In the genomic region with DNA sequence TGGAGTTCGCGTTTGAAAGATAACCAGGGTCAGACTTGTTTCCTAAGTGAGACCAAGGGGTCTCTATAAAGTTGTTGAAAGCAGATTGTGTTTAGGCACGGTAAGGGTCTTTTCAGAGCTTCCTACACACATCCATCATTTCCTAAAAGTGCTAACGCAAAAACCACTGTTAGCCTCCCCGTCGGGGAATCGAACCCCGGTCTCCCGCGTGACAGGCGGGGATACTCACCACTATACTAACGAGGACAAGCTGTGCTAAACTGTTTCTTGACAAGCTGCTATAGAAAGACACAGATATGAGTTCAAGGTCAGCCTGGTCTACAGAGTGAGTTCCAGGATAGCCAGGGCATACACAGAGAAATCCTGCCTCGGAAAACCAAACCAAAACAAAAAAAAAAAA, we compare ENCODE assay signal across 8 mouse cellular contexts. TPM values are rescaled to one million over a fixed set of nuclear protein-coding genes. Genes with fewer than 3 reads are reported as not detected.
A peak's percentile ranks its signal among the peaks of the same experiment; 100 is the strongest.
DNase-seq lines count a peak whose midpoint lies in the region; ATAC-seq and TF ChIP-seq lines count a peak whose summit lies in the region.

No protein-coding gene starts in this region.

- H3K9ac ChIP-seq in heart, postnatal 0 days (replicated peaks; ENCODE audit: low read depth, low read length), result no peak overlapping the region
- H3K9ac ChIP-seq in liver, embryonic 14.5 days (replicated peaks), result peak overlapping the region; percentile 14
- no peak overlapping the region for H3K9ac ChIP-seq in neural tube, embryonic 11.5 days (ENCODE audit: low read length)

- no peak for TF ChIP-seq CTCF in bone marrow macrophage, adult 2 months (IDR thresholded peaks at IDR 0.05; ENCODE audit: low read depth, low read length)
- no peak for TF ChIP-seq CTCF in heart, postnatal 0 days (IDR thresholded peaks at IDR 0.05; ENCODE audit: low read depth)
- TF ChIP-seq CTCF in liver, embryonic 14.5 days (IDR thresholded peaks at IDR 0.05; ENCODE audit: low read depth), result no peak
- no peak for TF ChIP-seq CTCF in testis, adult 2 months (IDR thresholded peaks at IDR 0.05; ENCODE audit: control insufficient read depth, insufficient read depth, insufficient replicate concordance, low read depth, low read length)

- no peak for TF ChIP-seq EP300 in heart, postnatal 0 days (IDR thresholded peaks at IDR 0.05; ENCODE audit: low read depth)
- no peak; the same call in 1 of the 2 replicates for TF ChIP-seq EP300 in liver, embryonic 14.5 days (IDR thresholded peaks at IDR 0.05; ENCODE audit: low read depth)

- peaks cover 17% of the 10 kb centered on the region for H3K4me1 ChIP-seq in bone marrow macrophage, adult 2 months (ENCODE audit: control insufficient read depth, insufficient read depth, low read length)
- peaks cover 42% of the 10 kb centered on the region for H3K4me1 ChIP-seq in forebrain, embryonic 10.5 days
- peaks cover 8% of the 10 kb centered on the region; the same call in 1 of the 2 replicates for H3K4me1 ChIP-seq in heart, postnatal 0 days (ENCODE audit: control insufficient read depth, insufficient read depth)
- H3K4me1 ChIP-seq in liver, embryonic 14.5 days (replicated peaks; ENCODE audit: control insufficient read depth in 2 of 2, insufficient read depth in 2 of 2, low read length in 1 of 2), result peaks cover 12 to 33% of the 10 kb centered on the region in 2 experiments
- peaks cover 3% of the 10 kb centered on the region; the same call in 1 of the 2 replicates for H3K4me1 ChIP-seq in neural tube, embryonic 11.5 days (ENCODE audit: control insufficient read depth, insufficient read depth, low read length)
- peaks cover 28% of the 10 kb centered on the region for H3K4me1 ChIP-seq in testis, adult 2 months (ENCODE audit: control insufficient read depth, insufficient read depth, low read length)

- H3K27me3 ChIP-seq in forebrain, embryonic 10.5 days (ENCODE audit: poor library complexity, severe bottlenecking), result no peaks in the 10 kb centered on the region
- no peaks in the 10 kb centered on the region for H3K27me3 ChIP-seq in heart, postnatal 0 days (ENCODE audit: control insufficient read depth, insufficient read depth, low read length)
- H3K27me3 ChIP-seq in liver, embryonic 14.5 days (ENCODE audit: control insufficient read depth, insufficient read depth, low read length), result no peaks in the 10 kb centered on the region
- no peaks in the 10 kb centered on the region for H3K27me3 ChIP-seq in neural tube, embryonic 11.5 days (ENCODE audit: control insufficient read depth, insufficient read depth, low read length)
- H3K27me3 ChIP-seq in testis, adult 2 months (ENCODE audit: control insufficient read depth, insufficient read depth, low read length), result 0 out of 2 replicates have a peak, but pooled peaks cover 2% of the 10 kb centered on the region

- peak; percentile 19 for ATAC-seq in heart, postnatal 0 days (ENCODE audit: insufficient read depth, low read depth)
- ATAC-seq in liver, embryonic 14.5 days (ENCODE audit: insufficient read depth), result peak; percentile 77
- ATAC-seq in neural tube, embryonic 11.5 days (ENCODE audit: insufficient read depth, low FRiP score, low TSS enrichment), result peak; percentile 33

- peak; percentile 74 to 77 for DNase-seq in CD8-positive naive resting alpha-beta T cell, adult 2 months (ENCODE audit: low read depth in 2 of 2, low spot score in 2 of 2)
- peak; percentile 90 for DNase-seq in forebrain, embryonic 10.5 days (ENCODE audit: extremely low spot score, low spot score)
- DNase-seq in heart, postnatal 0 days (ENCODE audit: low spot score), result peak; percentile 60
- DNase-seq in kidney, postnatal 25 days, result peak; percentile 85 to 87
- DNase-seq in liver, embryonic 14.5 days (ENCODE audit: low read depth in 3 of 3, low spot score in 3 of 3), result peak; percentile 68 to 76 (median 70)
- DNase-seq in neural tube, embryonic 11.5 days (ENCODE audit: low spot score), result peak; percentile 89

- peak overlapping the region; percentile 70 for H3K27ac ChIP-seq in bone marrow macrophage, adult 2 months (ENCODE audit: insufficient read depth, low read depth, low read length)
- peak overlapping the region; percentile 79 for H3K27ac ChIP-seq in forebrain, embryonic 10.5 days
- H3K27ac ChIP-seq in heart, postnatal 0 days (ENCODE audit: low read depth), result 0 out of 2 replicates have a peak overlapping the region, but pooled peaks have one; percentile 47
- no peak overlapping the region for H3K27ac ChIP-seq in liver, embryonic 14.5 days
- no peak overlapping the region for H3K27ac ChIP-seq in neural tube, embryonic 11.5 days (ENCODE audit: low read depth, low read length)
- H3K27ac ChIP-seq in testis, adult 2 months (ENCODE audit: control insufficient read depth, insufficient read depth, low read depth, low read length), result no peak overlapping the region

- TF ChIP-seq POLR2A in bone marrow macrophage, adult 2 months (IDR thresholded peaks at IDR 0.05; ENCODE audit: borderline replicate concordance, low read depth, low read length), result no peak
- no peak for TF ChIP-seq POLR2A in testis, adult 2 months (IDR thresholded peaks at IDR 0.05; ENCODE audit: control insufficient read depth, low read depth, low read length)

- peaks cover 10% of the 10 kb centered on the region for H3K36me3 ChIP-seq in forebrain, embryonic 10.5 days (replicated peaks)
- H3K36me3 ChIP-seq in heart, postnatal 0 days (replicated peaks; ENCODE audit: control insufficient read depth, insufficient read depth, low read length), result no peaks in the 10 kb centered on the region
- no peaks in the 10 kb centered on the region for H3K36me3 ChIP-seq in liver, embryonic 14.5 days (replicated peaks; ENCODE audit: control insufficient read depth, insufficient read depth, low read depth)
- H3K36me3 ChIP-seq in neural tube, embryonic 11.5 days (ENCODE audit: control insufficient read depth, insufficient read depth, low read length), result peaks cover 3% of the 10 kb centered on the region
- H3K36me3 ChIP-seq in testis, adult 2 months (ENCODE audit: control insufficient read depth, insufficient read depth, low read length), result no peaks in the 10 kb centered on the region

- under 1% methylated on average over 13 of the region's 13 CpGs for WGBS in forebrain, embryonic 10.5 days
- WGBS in heart, postnatal 0 days, result 3% methylated on average over 13 of the region's 13 CpGs
- WGBS in liver, embryonic 14.5 days (ENCODE audit: insufficient replicate concordance), result under 1% methylated on average over 13 of the region's 13 CpGs
- under 1% methylated on average over 13 of the region's 13 CpGs for WGBS in neural tube, embryonic 11.5 days

- H3K4me3 ChIP-seq in bone marrow macrophage, adult 2 months (ENCODE audit: insufficient read depth, low read length), result peak overlapping the region; percentile 48; the same call in 1 of the 2 replicates
- H3K4me3 ChIP-seq in forebrain, embryonic 10.5 days, result peak overlapping the region; percentile 51
- peak overlapping the region; percentile 30 for H3K4me3 ChIP-seq in heart, postnatal 0 days (ENCODE audit: low read depth, low read length)
- peak overlapping the region; percentile 53 to 79 for H3K4me3 ChIP-seq in liver, embryonic 14.5 days (ENCODE audit: insufficient read depth in 1 of 2, low read depth in 2 of 2, low read length in 2 of 2)
- H3K4me3 ChIP-seq in neural tube, embryonic 11.5 days (ENCODE audit: low read depth, low read length), result peak overlapping the region; percentile 28
- H3K4me3 ChIP-seq in testis, adult 2 months (ENCODE audit: control insufficient read depth, low read depth, low read length), result peak overlapping the region; percentile 41; the same call in 1 of the 2 replicates

- H3K4me2 ChIP-seq in heart, postnatal 0 days (ENCODE audit: low read depth, low read length), result no peak overlapping the region
- peak overlapping the region; percentile 72 for H3K4me2 ChIP-seq in liver, embryonic 14.5 days (ENCODE audit: low read depth)
- peak overlapping the region; percentile 43 for H3K4me2 ChIP-seq in neural tube, embryonic 11.5 days (ENCODE audit: low read depth)

- no peaks in the 10 kb centered on the region for H3K9me3 ChIP-seq in forebrain, embryonic 10.5 days
- H3K9me3 ChIP-seq in heart, postnatal 0 days (replicated peaks; ENCODE audit: control insufficient read depth, low read length), result no peaks in the 10 kb centered on the region
- no peaks in the 10 kb centered on the region for H3K9me3 ChIP-seq in liver, embryonic 14.5 days (ENCODE audit: control insufficient read depth, low read length)
- H3K9me3 ChIP-seq in neural tube, embryonic 11.5 days (ENCODE audit: control insufficient read depth, low read length), result no peaks in the 10 kb centered on the region

RNA-seq across cellular contexts. Expression of gene Ubc, which starts 18.8 kb away (rescaled TPM):
- polyA plus RNA-seq in bone marrow macrophage, adult 2 months (2012; ENCODE audit: insufficient read depth, insufficient read length, missing spikeins), result 808 and 810 TPM in 2 replicates
- polyA plus RNA-seq in forebrain, embryonic 10.5 days (2016; fragmentation: Nextera tagmentation; extraction: Ambion mirVana), result 931 and 967 TPM in 2 replicates
- 889 and 1,003 TPM in 2 replicates for total RNA-seq in heart, postnatal 0 days (2014; rRNA removed; ENCODE audit: low replicate concordance)
- polyA plus RNA-seq in heart, postnatal 0 days (2015; fragmentation: Nextera tagmentation; extraction: Ambion mirVana), result 742 and 892 TPM in 2 replicates
- polyA plus RNA-seq in liver, embryonic 14.5 days (2012; rRNA removed), result 155 and 221 TPM in 2 replicates
- polyA plus RNA-seq in liver, embryonic 14.5 days (2014; fragmentation: Nextera tagmentation; extraction: Ambion mirVana), result 313 and 374 TPM in 2 replicates
- 1,090 and 1,143 TPM in 2 replicates for polyA plus RNA-seq in neural tube, embryonic 11.5 days (2014; fragmentation: Nextera tagmentation; extraction: Ambion mirVana)
- polyA plus RNA-seq in testis, adult 2 months (2012; rRNA removed), result 1,188 and 1,319 TPM in 2 replicates

RNA-seq across cellular contexts. Expression of gene Gm10382, which starts 19.7 kb away (rescaled TPM):
- not detected in 2 replicates for polyA plus RNA-seq in bone marrow macrophage, adult 2 months (2012; ENCODE audit: insufficient read depth, insufficient read length, missing spikeins)
- polyA plus RNA-seq in forebrain, embryonic 10.5 days (2016; fragmentation: Nextera tagmentation; extraction: Ambion mirVana), result 0.21 and 0.38 TPM in 2 replicates
- total RNA-seq in heart, postnatal 0 days (2014; rRNA removed; ENCODE audit: low replicate concordance), result not detected in 2 replicates
- polyA plus RNA-seq in heart, postnatal 0 days (2015; fragmentation: Nextera tagmentation; extraction: Ambion mirVana), result 0.32 and 0.78 TPM in 2 replicates
- 0.05 and 0.10 TPM in 2 replicates for polyA plus RNA-seq in liver, embryonic 14.5 days (2012; rRNA removed)
- not detected in 2 replicates for polyA plus RNA-seq in liver, embryonic 14.5 days (2014; fragmentation: Nextera tagmentation; extraction: Ambion mirVana)
- polyA plus RNA-seq in neural tube, embryonic 11.5 days (2014; fragmentation: Nextera tagmentation; extraction: Ambion mirVana), result 0.46 TPM in 1 of 2 replicates, not detected in the other
- 84.2 and 109 TPM in 2 replicates for polyA plus RNA-seq in testis, adult 2 months (2012; rRNA removed)

RNA-seq across cellular contexts. Expression of gene Dhx37, which starts 25.1 kb away (rescaled TPM):
- polyA plus RNA-seq in bone marrow macrophage, adult 2 months (2012; ENCODE audit: insufficient read depth, insufficient read length, missing spikeins), result 13.1 and 18.4 TPM in 2 replicates
- 21.4 and 22.2 TPM in 2 replicates for polyA plus RNA-seq in forebrain, embryonic 10.5 days (2016; fragmentation: Nextera tagmentation; extraction: Ambion mirVana)
- total RNA-seq in heart, postnatal 0 days (2014; rRNA removed; ENCODE audit: low replicate concordance), result 5.9 and 16.2 TPM in 2 replicates
- polyA plus RNA-seq in heart, postnatal 0 days (2015; fragmentation: Nextera tagmentation; extraction: Ambion mirVana), result 5.5 and 6.8 TPM in 2 replicates
- 5.5 and 8.1 TPM in 2 replicates for polyA plus RNA-seq in liver, embryonic 14.5 days (2012; rRNA removed)
- 2.0 and 2.2 TPM in 2 replicates for polyA plus RNA-seq in liver, embryonic 14.5 days (2014; fragmentation: Nextera tagmentation; extraction: Ambion mirVana)
- polyA plus RNA-seq in neural tube, embryonic 11.5 days (2014; fragmentation: Nextera tagmentation; extraction: Ambion mirVana), result 11.1 and 13.4 TPM in 2 replicates
- polyA plus RNA-seq in testis, adult 2 months (2012; rRNA removed), result 17.0 and 19.5 TPM in 2 replicates

RNA-seq across cellular contexts. Expression of gene Bri3bp, which starts 32.5 kb away (rescaled TPM):
- polyA plus RNA-seq in bone marrow macrophage, adult 2 months (2012; ENCODE audit: insufficient read depth, insufficient read length, missing spikeins), result 11.6 and 11.8 TPM in 2 replicates
- 56.5 and 57.6 TPM in 2 replicates for polyA plus RNA-seq in forebrain, embryonic 10.5 days (2016; fragmentation: Nextera tagmentation; extraction: Ambion mirVana)
- 27.8 and 41.5 TPM in 2 replicates for total RNA-seq in heart, postnatal 0 days (2014; rRNA removed; ENCODE audit: low replicate concordance)
- 59.2 and 65.8 TPM in 2 replicates for polyA plus RNA-seq in heart, postnatal 0 days (2015; fragmentation: Nextera tagmentation; extraction: Ambion mirVana)
- polyA plus RNA-seq in liver, embryonic 14.5 days (2012; rRNA removed), result 3.7 and 4.9 TPM in 2 replicates
- 16.4 and 21.1 TPM in 2 replicates for polyA plus RNA-seq in liver, embryonic 14.5 days (2014; fragmentation: Nextera tagmentation; extraction: Ambion mirVana)
- polyA plus RNA-seq in neural tube, embryonic 11.5 days (2014; fragmentation: Nextera tagmentation; extraction: Ambion mirVana), result 33.7 and 38.0 TPM in 2 replicates
- 41.4 and 42.7 TPM in 2 replicates for polyA plus RNA-seq in testis, adult 2 months (2012; rRNA removed)

Comparison
In these comparisons a context has a peak if more than half of its experiments do, and no peak if none do; other contexts are left out.
1. H3K27ac ChIP-seq: peak in bone marrow macrophage, adult 2 months (single experiment), forebrain, embryonic 10.5 days (single experiment) and heart, postnatal 0 days (single experiment); none in liver, embryonic 14.5 days (single experiment), neural tube, embryonic 11.5 days (single experiment) and testis, adult 2 months (single experiment).
2. ATAC-seq: peak in every context shown above with its lines; median percentile 77 in liver, embryonic 14.5 days; 33 in neural tube, embryonic 11.5 days; 19 in heart, postnatal 0 days.
3. RNA of gene Gm10382, which starts 19.7 kb away (polyA plus RNA-seq): 84.2 to 109 TPM in testis, adult 2 months; 0.32 to 0.78 TPM in heart, postnatal 0 days, 0.21 to 0.38 TPM in forebrain, embryonic 10.5 days, not detected in bone marrow macrophage, adult 2 months, 0.46 TPM in neural tube, embryonic 11.5 days and 0.05 to 0.10 TPM in liver, embryonic 14.5 days; every median in the first group is over 10 times any median in the second.
4. Peak in every context shown above with its lines, with median percentiles within 50 percentile points of each other: DNase-seq and H3K4me3 ChIP-seq.